ENCODE assay signal across 8 mouse cellular contexts in the genomic region with DNA sequence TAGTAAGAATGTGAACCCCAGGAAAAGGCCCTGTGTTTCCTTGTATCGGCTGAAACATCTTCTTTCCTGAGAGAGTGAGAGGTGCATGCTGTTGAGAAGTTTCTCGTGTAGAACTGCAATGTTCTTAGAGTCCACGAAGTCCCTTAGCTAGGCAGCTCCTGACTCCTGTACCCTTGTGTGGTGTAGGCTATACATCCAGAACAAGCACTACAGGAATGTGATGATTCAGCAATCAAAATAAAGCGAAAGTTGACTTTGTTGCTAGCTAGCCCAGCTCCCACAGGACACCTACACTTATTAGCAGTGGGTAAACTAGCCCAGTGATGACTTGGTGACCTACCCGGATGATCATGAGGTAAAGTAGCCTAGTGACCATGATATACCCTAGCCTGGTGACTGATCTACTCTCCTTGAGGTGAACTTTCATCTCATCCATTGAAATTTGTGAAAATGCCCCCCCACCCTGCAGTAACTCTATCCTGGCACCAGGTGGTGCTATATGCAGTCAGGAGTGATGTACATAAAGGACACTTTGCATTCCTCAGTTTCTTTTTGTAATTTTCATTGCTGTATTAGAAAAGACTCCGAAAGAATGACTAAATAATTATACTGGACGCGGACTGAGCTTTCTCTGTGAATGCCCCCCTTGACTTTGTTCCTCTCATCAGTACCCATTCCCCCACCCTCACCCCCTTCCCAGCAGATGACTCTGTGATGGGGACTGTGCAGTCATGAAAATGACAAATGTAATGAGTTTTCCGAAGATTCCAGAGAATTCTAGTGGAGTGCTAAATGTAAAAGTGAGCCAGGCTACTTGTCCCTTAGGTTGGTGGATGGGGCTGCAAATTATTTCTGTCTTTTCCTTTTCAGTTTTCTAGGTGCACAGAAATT.
DNase-seq lines count a peak whose midpoint lies in the region; ATAC-seq and TF ChIP-seq lines count a peak whose summit lies in the region.

No protein-coding gene starts in this region.

- ATAC-seq in kidney, embryonic 16.5 days (ENCODE audit: low FRiP score, low TSS enrichment): peak; percentile 73

- H3K9me3 ChIP-seq in kidney, embryonic 16.5 days (ENCODE audit: low read length): no peaks in the 10 kb centered on the region

- no peak overlapping the region for H3K4me2 ChIP-seq in kidney, embryonic 16.5 days (replicated peaks; ENCODE audit: low read depth, low read length)

- H3K4me3 ChIP-seq in cerebellum, adult 2 months (replicated peaks; ENCODE audit: insufficient read depth, low read depth, low read length): no peak overlapping the region
- H3K4me3 ChIP-seq in kidney, embryonic 16.5 days (ENCODE audit: low read length): no peak overlapping the region

- peak; percentile 72; the same call in 1 of the 2 replicates for TF ChIP-seq CTCF in cerebellum, adult 2 months (IDR thresholded peaks at IDR 0.05; ENCODE audit: borderline replicate concordance, insufficient read depth, low read depth, low read length)

- H3K27me3 ChIP-seq in cerebellum, adult 2 months (ENCODE audit: control insufficient read depth, insufficient read depth, low read length): no peaks in the 10 kb centered on the region
- no peaks in the 10 kb centered on the region; the same call in 1 of the 2 replicates for H3K27me3 ChIP-seq in kidney, embryonic 16.5 days (ENCODE audit: insufficient read depth, low read length)

- peak; percentile 26 to 79 for DNase-seq in adrenal gland, adult (ENCODE audit: inconsistent age in 2 of 2, low spot score in 1 of 2)
- DNase-seq in adrenal gland, postnatal 25 days: no peak
- DNase-seq in A20 (ENCODE audit: low read depth, low spot score): peak; percentile 48
- DNase-seq in cerebellum, adult 2 months: peak; percentile 53 to 64
- DNase-seq in forelimb bud, embryonic 11.5 days (ENCODE audit: low read depth, low spot score): peak; percentile 41
- DNase-seq in lung, postnatal 10 days: peak; percentile 56
- DNase-seq in retina, postnatal 1 day: peak; percentile 64

- no peak for TF ChIP-seq POLR2A in cerebellum, adult 2 months (IDR thresholded peaks at IDR 0.05; ENCODE audit: borderline replicate concordance, insufficient read depth, low read length)

- H3K36me3 ChIP-seq in kidney, embryonic 16.5 days (ENCODE audit: insufficient read depth, low read length): no peaks in the 10 kb centered on the region

- H3K4me1 ChIP-seq in cerebellum, adult 2 months (ENCODE audit: control insufficient read depth, insufficient read depth, low read length): peaks cover 37% of the 10 kb centered on the region
- no peaks in the 10 kb centered on the region for H3K4me1 ChIP-seq in kidney, embryonic 16.5 days (ENCODE audit: insufficient read depth, low read length)

- WGBS in cerebellum, adult 2 months: 67% methylated on average over 9 of the region's 9 CpGs
- 49% methylated on average over 9 of the region's 9 CpGs for whole genome bisulfite sequencing in kidney, embryonic 16.5 days

- H3K9ac ChIP-seq in kidney, embryonic 16.5 days (replicated peaks; ENCODE audit: low read length): no peak overlapping the region

- H3K27ac ChIP-seq in cerebellum, adult 2 months (ENCODE audit: insufficient read depth, low read length): no peak overlapping the region
- H3K27ac ChIP-seq in kidney, embryonic 16.5 days (ENCODE audit: low read length): no peak overlapping the region
